Mouse (Mus musculus) olfactory bulb, adult 2 months (tissue): ENCODE measurements around the gene 4930524B15Rik.

Source experiments
- CTCF ChIP-seq: fragments of 200-500 bp; IDR thresholded peaks from 2 replicates; pipeline ENCODE4 v1.5.1; 2012; ENCODE audit warnings: low read depth, mild to moderate bottlenecking, low read length, moderate library complexity; ENCODE audit not compliant: insufficient read depth
- POLR2A ChIP-seq: fragments of 200-500 bp; IDR thresholded peaks from 2 replicates; pipeline ENCODE4 v1.6.1; 2012; ENCODE audit warnings: mild to moderate bottlenecking, low read depth, low read length, moderate library complexity; ENCODE audit not compliant: insufficient read depth

DNA sequence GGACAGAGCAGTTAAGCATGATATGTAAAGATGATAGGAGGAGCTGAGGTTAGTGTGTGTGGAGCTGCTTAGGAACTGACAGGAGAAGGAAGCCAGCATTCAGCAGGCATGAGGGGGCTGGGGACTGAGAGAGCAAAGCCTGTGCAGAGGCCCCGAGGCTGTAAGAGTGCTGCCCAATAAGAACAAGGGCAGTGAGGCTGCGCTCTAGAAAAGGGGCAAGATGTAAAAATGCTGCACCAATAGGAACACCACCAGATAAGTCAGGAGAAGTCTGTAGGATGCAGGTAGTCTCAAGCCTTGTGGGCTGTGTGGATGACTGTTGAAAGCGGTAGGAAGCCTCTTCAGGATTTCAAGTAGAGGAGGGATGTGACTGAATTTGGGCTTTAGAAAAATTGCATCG is 52.8 kb downstream of the 4930524B15Rik start:
- TF ChIP-seq POLR2A (no peak), CTCF (no peak)
